Mouse (Mus musculus) hindbrain, embryonic 10.5 days (tissue): Measurements from ENCODE around the gene Csf3. TPM values are rescaled to one million over a fixed set of nuclear protein-coding genes. Genes with fewer than 3 reads are reported as not detected.
"Not testable (repeated sequence)": the region's sequence is repeated elsewhere in the genome, so short reads cannot be mapped to it uniquely, and the experiment has no call there.

Experiments used
- DNase-seq: peaks from one replicate; pipeline ENCODE4 v3.0.0-alpha.2; 2017; ENCODE audit warnings: low spot score
- H3K27ac ChIP-seq: fragments of 300-500 bp; sonication (generic); 2 replicates; pipeline ENCODE4 v1.5.1; 2016; ENCODE audit warnings: mild to moderate bottlenecking, moderate library complexity
- H3K27me3 ChIP-seq: fragments of 300-500 bp; sonication (generic); 2 replicates; pipeline ENCODE4 v1.6.1; 2016; ENCODE audit warnings: mild to moderate bottlenecking; ENCODE audit not compliant: poor library complexity, insufficient read depth, severe bottlenecking
- H3K36me3 ChIP-seq: fragments of 300-500 bp; sonication (generic); 2 replicates; pipeline ENCODE4 v1.6.1; 2016; ENCODE audit warnings: mild to moderate bottlenecking, moderate library complexity
- H3K4me1 ChIP-seq: fragments of 300-500 bp; sonication (generic); replicated peaks from 2 replicates; pipeline ENCODE4 v1.6.1; 2016; ENCODE audit warnings: mild to moderate bottlenecking
- H3K4me3 ChIP-seq: fragments of 300-500 bp; sonication (generic); 2 replicates; pipeline ENCODE4 v1.5.1; 2016; ENCODE audit warnings: mild to moderate bottlenecking, moderate library complexity
- H3K9me3 ChIP-seq: fragments of 300-500 bp; sonication (generic); 2 replicates; pipeline ENCODE4 v1.6.1; 2016; ENCODE audit warnings: mild to moderate bottlenecking, moderate library complexity
- WGBS: fragments of 180-500 bp; shearing (Covaris S2); methylation state at CpG from one replicate; pipeline ENCODE4 v1.1.7; 2016; 5-methylcytosine and 5-hydroxymethylcytosine counted together
- polyA plus RNA-seq: library from polyadenylated mRNA; unstranded; fragments of >200 nt; fragmentation: Nextera tagmentation; extraction: Ambion mirVana; gene quantifications from 2 replicates; pipeline ENCODE4 v1.2.1, GENCODE M21; 2016

The Csf3 gene
- polyA plus RNA-seq, 1 experiment from 2014 or later: not detected

GRCm38 (mm10) chr11:98699911-98700310, 1.2 kb upstream of the Csf3 start:
- WGBS: 37% methylated on average over 4 of the region's 4 CpGs

GRCm38 (mm10) chr11:98702323-98702722, 1.3 kb downstream of the Csf3 start:
- H3K36me3 ChIP-seq: peaks cover 37% of the 10 kb centered on the region
- no peak overlapping the region for H3K4me3 ChIP-seq

More at GRCm38 (mm10) chr11:98699911-98700310, 1.2 kb upstream of the Csf3 start:
- Histone ChIP-seq H3K4me3 (no peak overlapping the region), H3K4me1 (0 out of 2 replicates have a peak, but pooled peaks cover 10% of the 10 kb centered on the region), H3K9me3 (no peaks in the 10 kb centered on the region), H3K27me3 (no peaks in the 10 kb centered on the region; the same call in 1 of the 2 replicates), H3K36me3 (peaks cover 37% of the 10 kb centered on the region), H3K27ac (no peak overlapping the region)
- DNase-seq: peak; percentile 64

GRCm38 (mm10) chr11:98705021-98705420, 4.0 kb downstream of the Csf3 start:
- Histone ChIP-seq H3K27ac (no peak overlapping the region), H3K4me3 (no peak overlapping the region; the same call in 1 of the 2 replicates), H3K4me1 (0 out of 2 replicates have a peak, but pooled peaks cover 6% of the 10 kb centered on the region), H3K27me3 (no peaks in the 10 kb centered on the region; the same call in 1 of the 2 replicates), H3K9me3 (no peaks in the 10 kb centered on the region), H3K36me3 (peaks cover 63% of the 10 kb centered on the region)
- 92% methylated on average over 10 of the region's 10 CpGs for WGBS
- DNase-seq: no peak

More at GRCm38 (mm10) chr11:98702323-98702722, 1.3 kb downstream of the Csf3 start:
- WGBS: 75% methylated on average over 5 of the region's 5 CpGs
- no peak overlapping the region for H3K27ac ChIP-seq
- no peak for DNase-seq
- H3K27me3 ChIP-seq: no peaks in the 10 kb centered on the region; the same call in 1 of the 2 replicates
- H3K4me1 ChIP-seq: 0 out of 2 replicates have a peak, but pooled peaks cover 10% of the 10 kb centered on the region
- H3K9me3 ChIP-seq: no peaks in the 10 kb centered on the region

- WGBS: 95% methylated on average over 22 of the region's 22 CpGs
- H3K27ac ChIP-seq: no peak overlapping the region
- H3K36me3 ChIP-seq: peaks cover 84% of the 10 kb centered on the region
- H3K4me1 ChIP-seq: no peaks in the 10 kb centered on the region
- H3K27me3 ChIP-seq: no peaks in the 10 kb centered on the region
- H3K4me3 ChIP-seq: no peak overlapping the region
- no peak for DNase-seq
- H3K9me3 ChIP-seq: no peaks in the 10 kb centered on the region
These were observed 6.6 kb downstream of the Csf3 start for GRCm38 (mm10) chr11:98707401-98708281.

- Histone ChIP-seq H3K9me3 (no peaks in the 10 kb centered on the region), H3K27me3 (no peaks in the 10 kb centered on the region), H3K4me1 (no peaks in the 10 kb centered on the region), H3K4me3 (no peak overlapping the region), H3K27ac (no peak overlapping the region), H3K36me3 (peaks cover 92% of the 10 kb centered on the region)
- WGBS: 91% methylated on average over 19 of the region's 19 CpGs
- DNase-seq: no peak
These were observed 7.4 kb downstream of the Csf3 start for GRCm38 (mm10) chr11:98708282-98708956.

GRCm38 (mm10) chr11:98709001-98709741, 8.1 kb downstream of the Csf3 start:
- Histone ChIP-seq H3K27ac (no peak overlapping the region), H3K9me3 (no peaks in the 10 kb centered on the region), H3K4me1 (no peaks in the 10 kb centered on the region), H3K27me3 (no peaks in the 10 kb centered on the region), H3K36me3 (peaks cover 95% of the 10 kb centered on the region), H3K4me3 (no peak overlapping the region)
- no peak for DNase-seq
- 91% methylated on average over 26 of the region's 26 CpGs for WGBS

- peak; percentile 84 for DNase-seq
- WGBS: 57% methylated on average over 12 of the region's 12 CpGs
These were observed 9.5 kb downstream of the Csf3 start for GRCm38 (mm10) chr11:98710416-98711045.

GRCm38 (mm10) chr11:98711046-98711434, 10.0 kb downstream of the Csf3 start:
- H3K4me3 ChIP-seq: no peak overlapping the region
- no peaks in the 10 kb centered on the region for H3K27me3 ChIP-seq
- H3K9me3 ChIP-seq: no peaks in the 10 kb centered on the region
- H3K27ac ChIP-seq: no peak overlapping the region
- WGBS: 81% methylated on average over 4 of the region's 4 CpGs
- DNase-seq: no peak
- H3K36me3 ChIP-seq: peaks cover 95% of the 10 kb centered on the region
- H3K4me1 ChIP-seq: no peaks in the 10 kb centered on the region

More at GRCm38 (mm10) chr11:98710416-98711045, 9.5 kb downstream of the Csf3 start:
- no peak overlapping the region for H3K4me3 ChIP-seq
- H3K9me3 ChIP-seq: no peaks in the 10 kb centered on the region
- H3K27ac ChIP-seq: no peak overlapping the region
- H3K27me3 ChIP-seq: no peaks in the 10 kb centered on the region
- no peaks in the 10 kb centered on the region for H3K4me1 ChIP-seq
- H3K36me3 ChIP-seq: peaks cover 95% of the 10 kb centered on the region

- not testable (repeated sequence) for DNase-seq
- WGBS: 87% methylated on average over 6 of the region's 6 CpGs
These were observed 10.9 kb downstream of the Csf3 start for GRCm38 (mm10) chr11:98712009-98712408.

GRCm38 (mm10) chr11:98713703-98714102, 12.6 kb downstream of the Csf3 start:
- no peaks in the 10 kb centered on the region for H3K27me3 ChIP-seq
- peaks cover 94% of the 10 kb centered on the region for H3K36me3 ChIP-seq
- no peak for DNase-seq
- peaks cover 10% of the 10 kb centered on the region for H3K4me1 ChIP-seq
- 87% methylated on average over 12 of the region's 12 CpGs for WGBS
- H3K27ac ChIP-seq: no peak overlapping the region
- no peaks in the 10 kb centered on the region for H3K9me3 ChIP-seq
- H3K4me3 ChIP-seq: no peak overlapping the region

More at GRCm38 (mm10) chr11:98712009-98712408, 10.9 kb downstream of the Csf3 start:
- not testable (repeated sequence) for H3K4me1 ChIP-seq, H3K27me3 ChIP-seq, H3K4me3 ChIP-seq, H3K9me3 ChIP-seq, H3K27ac ChIP-seq
- H3K36me3 ChIP-seq: peaks cover 94% of the 10 kb centered on the region

- DNase-seq: no peak
- 97% methylated on average over 9 of the region's 9 CpGs for WGBS
- Histone ChIP-seq H3K27ac (no peak overlapping the region), H3K4me1 (peaks cover 10% of the 10 kb centered on the region), H3K36me3 (peaks cover 88% of the 10 kb centered on the region), H3K27me3 (no peaks in the 10 kb centered on the region), H3K4me3 (no peak overlapping the region), H3K9me3 (no peaks in the 10 kb centered on the region)
These were observed 14.9 kb downstream of the Csf3 start for GRCm38 (mm10) chr11:98715946-98716345.

GRCm38 (mm10) chr11:98717904-98718303, 16.8 kb downstream of the Csf3 start:
- 21% methylated on average over 13 of the region's 13 CpGs for WGBS
- DNase-seq: peak; percentile 66
- H3K36me3 ChIP-seq: peaks cover 83% of the 10 kb centered on the region
- H3K4me3 ChIP-seq: no peak overlapping the region
- 0 out of 2 replicates have a peak overlapping the region, but pooled peaks have one; percentile 9 for H3K27ac ChIP-seq
- no peaks in the 10 kb centered on the region for H3K9me3 ChIP-seq
- H3K4me1 ChIP-seq: peaks cover 18% of the 10 kb centered on the region
- no peaks in the 10 kb centered on the region for H3K27me3 ChIP-seq
